Mouse (Mus musculus) forebrain, embryonic 13.5 days (tissue): ENCODE measurements at regions not wholly inside any gene's neighbourhood (a gene's known extent, or its start where the extent isn't known, plus 50 kb on each side); places are given as distances from the start of the nearest gene placed in this dataset.

Source experiments
- ATAC-seq: fragments of 200-750 bp; cut with Nextera tagmentation; 2 replicates; pipeline ENCODE4 v1.8.0; 2017
- H3K27ac ChIP-seq: fragments of 300-500 bp; sonication (generic); 2 replicates; pipeline ENCODE4 v1.5.1; 2015; ENCODE audit warnings: inconsistent platforms, mild to moderate bottlenecking, moderate library complexity
- H3K27me3 ChIP-seq: fragments of 300-500 bp; sonication (generic); 2 replicates; pipeline ENCODE4 v1.6.1; 2015; ENCODE audit warnings: mild to moderate bottlenecking, inconsistent platforms
- H3K36me3 ChIP-seq: fragments of 300-500 bp; sonication (generic); 2 replicates; pipeline ENCODE4 v1.6.1; 2015; ENCODE audit warnings: mild to moderate bottlenecking, inconsistent platforms; ENCODE audit not compliant: poor library complexity, severe bottlenecking
- H3K4me1 ChIP-seq: fragments of 300-500 bp; sonication (generic); 2 replicates; pipeline ENCODE4 v1.6.1; 2015; ENCODE audit warnings: inconsistent platforms
- H3K4me2 ChIP-seq: fragments of 300-500 bp; sonication (generic); 2 replicates; pipeline ENCODE4 v1.6.1; 2015; ENCODE audit warnings: inconsistent platforms, mild to moderate bottlenecking, moderate library complexity
- H3K4me3 ChIP-seq: fragments of 300-500 bp; sonication (generic); 2 replicates; pipeline ENCODE4 v1.5.1; 2015; ENCODE audit warnings: mild to moderate bottlenecking, inconsistent platforms
- H3K9ac ChIP-seq: fragments of 300-500 bp; sonication (generic); 2 replicates; pipeline ENCODE4 v1.6.1; 2015; ENCODE audit warnings: mild to moderate bottlenecking, inconsistent platforms
- H3K9me3 ChIP-seq: fragments of 300-500 bp; sonication (generic); replicated peaks from 2 replicates; pipeline ENCODE4 v1.6.1; 2016; ENCODE audit warnings: inconsistent platforms
- WGBS: fragments of 180-500 bp; shearing (Covaris S2); methylation state at CpG from one replicate; pipeline ENCODE4 v1.1.7; 2015; 5-methylcytosine and 5-hydroxymethylcytosine counted together

DNA sequence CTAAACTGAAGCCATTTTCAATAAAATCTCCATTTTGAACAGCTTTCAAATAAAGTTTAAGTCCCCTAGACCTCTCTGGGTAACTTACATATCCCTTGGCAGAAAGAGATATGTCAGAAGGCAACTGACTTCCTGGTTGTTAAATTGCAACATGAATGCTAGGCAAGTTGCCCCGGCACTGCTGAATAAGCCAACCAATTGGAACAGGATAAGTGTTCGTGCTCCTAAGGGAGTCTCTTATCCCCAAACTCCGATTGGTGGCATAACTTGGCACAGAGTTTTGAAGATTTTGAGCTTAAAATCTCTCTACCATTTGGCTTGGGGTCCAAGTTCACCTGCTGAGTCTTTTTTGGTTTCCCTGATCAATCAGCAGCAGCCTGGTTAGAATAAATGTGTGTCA lies 147.4 kb downstream of the Plxna1 start:
- H3K4me3 ChIP-seq = no peak overlapping the region
- H3K27ac ChIP-seq = no peak overlapping the region
- no peaks in the 10 kb centered on the region for H3K27me3 ChIP-seq
- H3K36me3 ChIP-seq = no peaks in the 10 kb centered on the region
- peaks cover 4% of the 10 kb centered on the region; the same call in 1 of the 2 replicates for H3K4me1 ChIP-seq
- no peak overlapping the region for H3K9ac ChIP-seq
- ATAC-seq = no peak
- no peak overlapping the region for H3K4me2 ChIP-seq
- H3K9me3 ChIP-seq = no peaks in the 10 kb centered on the region
- 68% methylated on average over 3 of the region's 3 CpGs for WGBS

DNA sequence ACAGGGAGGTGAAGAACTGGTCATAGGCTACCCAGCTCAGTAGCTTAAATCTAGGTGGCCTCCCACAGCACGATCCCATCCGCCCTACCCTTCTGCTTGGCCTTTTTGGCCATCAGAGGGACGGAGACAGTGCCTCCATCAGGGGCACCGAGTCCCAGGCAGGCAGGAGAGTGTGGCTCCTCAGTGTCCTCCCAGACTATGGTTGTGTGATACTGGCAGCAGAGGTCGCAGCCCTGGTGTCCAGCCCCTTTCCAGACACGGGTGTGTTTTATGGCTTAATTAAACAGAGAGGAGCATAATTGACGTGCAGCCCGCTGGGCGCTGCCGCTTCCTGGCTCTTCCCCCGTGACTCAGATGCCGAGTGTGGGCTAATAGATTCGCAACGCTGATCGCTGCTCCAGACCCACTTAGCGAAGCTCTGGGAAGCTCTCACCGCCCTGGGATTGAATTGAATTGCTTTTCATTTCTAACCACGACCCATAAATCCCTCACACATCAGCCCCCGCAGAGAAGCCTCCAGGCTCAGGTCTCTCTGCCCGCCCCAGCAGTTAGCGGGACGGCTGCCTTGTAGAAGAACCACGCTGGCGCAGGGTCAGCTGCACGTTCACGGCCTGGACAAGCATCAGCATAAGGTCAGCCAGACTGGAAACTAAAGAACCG lies 126.9 kb downstream of the Plxna1 start:
- H3K27ac ChIP-seq = peak overlapping the region; percentile 49
- ATAC-seq = peak; percentile 39; the same call in 1 of the 2 replicates
- WGBS = 13% methylated on average over 27 of the region's 27 CpGs
- H3K9ac ChIP-seq = peak overlapping the region; percentile 23; the same call in 1 of the 2 replicates
- peak overlapping the region; percentile 12 for H3K4me3 ChIP-seq
- H3K4me1 ChIP-seq = peaks cover 46% of the 10 kb centered on the region
- H3K4me2 ChIP-seq = peak overlapping the region; percentile 53
- no peaks in the 10 kb centered on the region for H3K36me3 ChIP-seq
- no peaks in the 10 kb centered on the region for H3K27me3 ChIP-seq
- no peaks in the 10 kb centered on the region; the same call in 1 of the 2 replicates for H3K9me3 ChIP-seq

DNA sequence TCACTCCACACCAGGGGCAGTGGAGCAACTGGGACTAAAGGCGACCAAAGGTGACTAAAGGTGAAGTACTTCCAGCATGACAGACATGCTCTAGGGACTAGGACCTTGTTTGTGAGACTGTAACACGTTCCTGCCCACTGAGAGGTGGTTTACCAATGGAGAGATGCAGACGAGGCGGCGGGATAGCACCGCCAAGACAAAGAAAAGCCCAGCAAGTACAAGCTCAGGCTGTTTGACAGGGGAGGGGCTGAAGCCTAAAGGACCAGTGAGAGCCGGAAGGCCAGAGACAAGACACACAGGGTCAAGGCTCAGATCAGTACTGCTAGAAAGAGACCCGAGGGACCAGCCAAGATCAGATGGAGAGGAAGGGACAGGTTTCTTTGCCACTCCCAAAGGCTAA lies 126.2 kb downstream of the Plxna1 start:
- H3K4me1 ChIP-seq = peaks cover 46% of the 10 kb centered on the region
- H3K4me2 ChIP-seq = peak overlapping the region; percentile 53; the same call in 1 of the 2 replicates
- H3K9ac ChIP-seq = no peak overlapping the region
- H3K27me3 ChIP-seq = no peaks in the 10 kb centered on the region
- H3K4me3 ChIP-seq = no peak overlapping the region
- H3K9me3 ChIP-seq = no peaks in the 10 kb centered on the region
- 14% methylated on average over 8 of the region's 8 CpGs for WGBS
- no peaks in the 10 kb centered on the region for H3K36me3 ChIP-seq
- peak overlapping the region; percentile 49 for H3K27ac ChIP-seq
- no peak for ATAC-seq

DNA sequence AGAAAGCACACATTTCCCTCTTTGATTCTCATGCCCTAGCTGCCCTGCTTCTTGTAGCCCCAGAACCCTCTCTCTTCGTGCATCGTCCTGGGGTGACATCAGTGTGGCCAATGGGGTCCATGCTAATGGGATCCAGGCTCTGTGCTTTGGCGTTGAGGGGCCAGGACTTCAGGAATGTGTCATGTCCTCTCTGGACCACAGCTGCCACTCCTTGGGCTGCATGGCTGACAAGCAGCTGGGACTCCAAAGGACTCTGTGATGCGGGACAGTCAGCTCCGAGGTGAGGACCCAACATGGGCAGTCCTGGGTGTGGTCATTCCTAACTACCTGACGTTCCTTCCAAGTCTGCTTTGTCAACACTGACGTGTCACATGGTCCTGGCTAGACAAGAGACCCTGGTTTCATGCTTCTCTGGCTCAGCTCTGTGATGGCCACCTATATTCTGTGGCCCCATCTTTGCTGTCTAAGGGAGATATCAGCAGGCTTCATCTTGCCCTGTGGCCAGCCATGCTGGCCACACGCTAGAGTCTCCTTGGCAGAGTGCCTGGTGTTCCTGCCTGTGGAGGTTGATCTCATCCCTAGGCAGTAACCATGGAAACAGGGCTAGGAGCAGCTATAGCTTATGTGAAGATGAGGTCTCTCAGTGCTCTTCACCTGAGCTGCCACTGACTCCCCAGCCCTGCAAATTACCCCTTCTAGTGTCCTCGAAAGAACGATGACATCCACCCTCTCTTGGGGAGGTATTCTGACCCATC lies 125.4 kb downstream of the Plxna1 start:
- peak; percentile 50; the same call in 1 of the 2 replicates for ATAC-seq
- no peak overlapping the region for H3K9ac ChIP-seq

DNA sequence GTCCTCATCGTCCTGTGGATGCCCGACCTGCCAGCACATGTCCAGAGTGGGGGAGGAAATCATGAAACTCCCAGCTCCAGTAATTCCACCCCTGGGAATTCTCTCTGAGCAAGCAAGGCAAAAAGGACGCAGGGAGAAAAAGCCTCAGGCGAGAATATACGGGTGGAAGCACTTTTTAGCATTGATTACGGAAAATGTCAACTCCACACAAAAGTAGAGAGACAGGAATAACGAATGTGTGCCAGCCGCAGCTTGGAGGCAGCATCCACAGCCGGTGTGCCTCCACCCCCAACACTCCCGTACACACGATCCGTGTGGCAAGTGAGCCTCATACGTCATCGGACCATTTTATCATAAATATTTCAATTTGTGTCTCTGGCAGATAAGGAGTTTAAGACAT lies 123.5 kb downstream of the Plxna1 start:
- H3K27ac ChIP-seq = no peak overlapping the region
- no peaks in the 10 kb centered on the region for H3K27me3 ChIP-seq
- no peak overlapping the region for H3K4me3 ChIP-seq
- H3K9me3 ChIP-seq = no peaks in the 10 kb centered on the region
- no peak overlapping the region for H3K9ac ChIP-seq
- no peak overlapping the region for H3K4me2 ChIP-seq
- H3K36me3 ChIP-seq = no peaks in the 10 kb centered on the region
- 58% methylated on average over 14 of the region's 14 CpGs for WGBS
- ATAC-seq = no peak
- peaks cover 56% of the 10 kb centered on the region for H3K4me1 ChIP-seq

More for the DNA sequence above, 125.4 kb downstream of the Plxna1 start:
- H3K9me3 ChIP-seq = no peaks in the 10 kb centered on the region
- no peaks in the 10 kb centered on the region for H3K36me3 ChIP-seq
- H3K4me1 ChIP-seq = peaks cover 47% of the 10 kb centered on the region
- WGBS = 79% methylated on average over 10 of the region's 10 CpGs
- no peaks in the 10 kb centered on the region for H3K27me3 ChIP-seq
- H3K4me3 ChIP-seq = no peak overlapping the region
- no peak overlapping the region for H3K4me2 ChIP-seq
- peak overlapping the region; percentile 49; the same call in 1 of the 2 replicates for H3K27ac ChIP-seq

DNA sequence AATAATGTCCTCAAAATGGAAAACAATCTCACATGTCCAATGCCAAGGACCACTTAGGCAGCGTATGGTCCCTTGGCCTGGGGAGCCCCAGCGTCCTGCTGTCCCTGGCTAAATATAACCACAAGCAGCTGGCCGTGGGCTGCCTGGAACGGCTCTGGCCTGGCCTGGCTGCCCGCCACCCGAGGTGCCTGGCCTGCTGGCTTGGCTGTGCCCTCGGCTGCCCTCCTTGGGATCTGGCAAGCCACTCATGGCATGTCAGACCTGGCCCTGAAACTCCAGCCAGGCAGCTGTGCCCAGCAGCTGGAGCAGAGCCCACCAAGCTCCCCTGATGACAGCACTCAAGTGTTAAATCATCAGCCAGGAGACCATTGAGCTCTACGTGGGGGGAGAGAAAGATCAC lies 122.9 kb downstream of the Plxna1 start:
- WGBS = 62% methylated on average over 8 of the region's 8 CpGs
- Histone ChIP-seq H3K36me3 (no peaks in the 10 kb centered on the region), H3K4me3 (no peak overlapping the region), H3K9me3 (no peaks in the 10 kb centered on the region), H3K27me3 (no peaks in the 10 kb centered on the region), H3K9ac (no peak overlapping the region), H3K4me2 (no peak overlapping the region), H3K27ac (no peak overlapping the region), H3K4me1 (peaks cover 56% of the 10 kb centered on the region)
- no peak for ATAC-seq

DNA sequence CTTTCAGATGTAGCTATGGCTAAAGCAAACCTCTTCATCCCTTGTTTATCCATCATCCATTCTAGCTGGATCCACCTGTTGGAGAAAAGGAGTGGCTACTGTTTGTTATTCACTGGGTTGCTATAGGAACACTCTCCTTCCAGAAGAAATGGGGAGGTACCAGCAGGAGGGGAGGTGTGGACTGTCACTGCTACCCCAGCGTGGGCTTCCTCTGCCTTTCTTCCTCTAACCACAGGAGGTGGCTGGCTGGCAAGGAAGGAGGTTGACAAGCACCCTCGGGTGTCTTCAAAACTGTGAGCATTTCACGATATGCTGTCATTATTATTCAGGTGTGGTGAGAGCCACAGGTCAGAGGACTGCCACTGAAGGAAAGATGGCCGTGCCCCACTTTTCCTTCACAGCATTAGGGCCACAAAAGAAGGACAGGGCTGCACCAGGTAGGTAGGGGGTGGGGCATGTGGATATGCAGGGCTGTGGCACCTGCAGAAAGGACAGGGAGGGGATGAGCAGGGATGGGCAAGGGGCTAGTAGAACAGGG lies 122.2 kb downstream of the Plxna1 start:
- no peaks in the 10 kb centered on the region for H3K27me3 ChIP-seq
- 31% methylated on average over 4 of the region's 4 CpGs for WGBS
- no peak overlapping the region for H3K4me3 ChIP-seq
- H3K4me2 ChIP-seq = no peak overlapping the region
- peaks cover 55% of the 10 kb centered on the region for H3K4me1 ChIP-seq
- no peaks in the 10 kb centered on the region for H3K9me3 ChIP-seq
- no peak overlapping the region for H3K27ac ChIP-seq
- no peaks in the 10 kb centered on the region for H3K36me3 ChIP-seq
- ATAC-seq = no peak
- no peak overlapping the region for H3K9ac ChIP-seq

DNA sequence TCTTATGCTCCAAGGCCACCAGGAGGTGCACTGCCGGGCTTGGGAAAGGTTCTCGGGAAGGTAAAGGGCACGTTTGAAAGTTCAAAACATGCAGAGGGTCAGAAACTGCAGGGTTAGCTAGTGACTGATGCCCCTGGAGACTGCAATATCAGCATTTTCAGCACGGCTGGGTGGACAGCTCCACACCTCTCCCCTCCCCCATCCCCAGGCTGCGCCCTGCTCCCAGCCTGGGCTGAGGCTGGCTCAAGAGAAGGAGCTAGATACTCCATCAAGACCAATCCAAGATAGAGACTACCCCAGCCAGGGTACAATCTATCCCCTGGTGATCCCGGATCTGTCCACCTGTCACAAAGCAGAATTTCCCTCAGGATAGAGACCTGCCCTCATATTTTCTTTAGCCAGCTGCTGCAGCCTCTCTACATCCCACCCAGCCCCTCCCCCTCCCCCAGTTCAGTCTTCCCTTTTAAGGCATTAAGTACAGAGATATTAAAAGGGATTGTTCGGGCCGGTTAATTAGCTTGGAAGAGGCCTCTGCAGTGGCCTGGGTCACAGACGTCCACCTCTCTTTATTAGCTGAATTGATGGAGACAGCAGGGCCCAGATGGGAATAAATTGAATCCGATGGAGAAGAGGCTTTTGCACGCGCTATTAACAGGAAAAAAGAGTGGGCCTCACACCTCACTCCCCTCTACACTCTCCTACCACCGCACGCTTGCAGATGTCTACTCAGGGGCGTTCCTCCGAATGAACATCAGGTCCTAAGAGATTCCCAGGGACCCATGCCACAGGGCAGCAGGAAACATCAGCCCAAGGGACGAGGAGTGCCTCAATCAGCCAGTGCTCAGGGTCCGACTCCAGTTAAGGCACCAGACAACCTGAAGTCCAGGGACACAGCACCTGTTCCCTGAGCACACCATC lies 119.8 kb downstream of the Plxna1 start:
- Histone ChIP-seq H3K36me3 (no peaks in the 10 kb centered on the region), H3K4me3 (no peak overlapping the region), H3K4me2 (no peak overlapping the region), H3K4me1 (peaks cover 31% of the 10 kb centered on the region), H3K27ac (peak overlapping the region; percentile 25; the same call in 1 of the 2 replicates), H3K9me3 (no peaks in the 10 kb centered on the region), H3K9ac (no peak overlapping the region), H3K27me3 (no peaks in the 10 kb centered on the region)
- WGBS = 15% methylated on average over 18 of the region's 18 CpGs
- peak; percentile 34; the same call in 1 of the 2 replicates for ATAC-seq

DNA sequence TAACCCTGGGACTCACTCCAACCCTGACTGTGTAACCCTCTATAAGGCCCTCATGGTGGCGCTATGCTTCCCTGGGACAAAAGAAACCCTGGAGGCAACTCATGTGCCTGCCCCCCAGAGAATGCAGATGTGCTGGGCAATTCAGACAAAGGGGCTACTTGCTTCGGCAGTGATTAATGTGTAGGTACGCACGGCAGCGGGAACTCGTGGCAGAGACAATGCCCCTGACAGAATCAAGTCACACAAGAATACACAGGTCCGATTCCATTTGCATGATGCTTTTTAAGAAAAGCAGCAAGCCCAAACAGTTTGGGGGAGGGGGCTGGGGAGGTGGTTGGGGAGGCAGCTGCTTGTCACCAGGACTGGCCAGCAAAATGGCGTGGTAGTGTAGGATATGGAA lies 116.9 kb downstream of the Plxna1 start:
- Histone ChIP-seq H3K27ac (no peak overlapping the region), H3K9ac (no peak overlapping the region), H3K9me3 (no peaks in the 10 kb centered on the region), H3K4me2 (no peak overlapping the region), H3K4me3 (no peak overlapping the region), H3K4me1 (peaks cover 11% of the 10 kb centered on the region), H3K27me3 (no peaks in the 10 kb centered on the region), H3K36me3 (no peaks in the 10 kb centered on the region)
- no peak for ATAC-seq
- WGBS = 39% methylated on average over 8 of the region's 8 CpGs

DNA sequence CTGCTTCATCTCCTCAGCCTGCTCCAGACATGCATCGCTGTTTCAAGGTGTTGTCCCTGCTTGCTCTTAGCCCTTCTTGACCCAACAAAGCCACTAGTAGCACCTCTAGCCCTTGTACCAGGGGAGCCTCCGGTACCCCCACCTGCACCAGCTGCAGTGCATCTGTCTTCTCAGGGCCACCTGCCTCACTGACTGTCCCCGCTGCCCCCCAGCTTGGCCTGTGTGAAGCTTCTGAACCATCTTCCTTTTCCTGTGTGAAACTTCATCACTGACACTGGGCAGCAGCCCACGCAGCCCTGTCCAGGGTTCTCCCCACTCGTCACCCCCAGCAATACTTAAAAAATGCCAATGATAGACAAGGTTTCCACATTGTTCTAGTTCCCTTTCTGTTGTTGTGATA lies 116.2 kb downstream of the Plxna1 start:
- Histone ChIP-seq H3K27me3 (no peaks in the 10 kb centered on the region), H3K27ac (no peak overlapping the region), H3K36me3 (no peaks in the 10 kb centered on the region), H3K4me2 (no peak overlapping the region), H3K4me3 (no peak overlapping the region), H3K4me1 (peaks cover 11% of the 10 kb centered on the region), H3K9me3 (no peaks in the 10 kb centered on the region), H3K9ac (no peak overlapping the region)
- no peak for ATAC-seq
- 94% methylated on average over 5 of the region's 5 CpGs for WGBS

DNA sequence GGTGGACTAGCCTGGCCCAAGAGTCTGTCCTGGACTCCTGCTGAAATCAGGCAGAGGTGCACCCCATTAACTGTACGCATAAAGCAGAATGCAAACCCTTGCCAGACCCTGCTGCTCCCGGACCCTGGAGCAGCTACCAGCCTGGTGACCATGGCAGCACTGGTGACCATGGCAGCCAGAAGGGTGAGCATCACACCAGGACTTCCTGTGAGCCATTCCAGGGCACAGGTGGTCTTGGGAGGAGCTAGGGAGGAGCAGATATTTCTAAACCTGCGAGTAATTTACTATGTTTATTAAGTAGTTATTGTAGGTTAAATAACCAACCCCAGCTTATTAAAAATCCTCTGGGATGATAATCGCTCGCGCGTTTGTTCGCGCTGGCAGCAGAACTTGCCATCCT lies 113.8 kb downstream of the Plxna1 start:
- Histone ChIP-seq H3K4me1 (no peaks in the 10 kb centered on the region), H3K4me2 (no peak overlapping the region), H3K27me3 (no peaks in the 10 kb centered on the region), H3K27ac (no peak overlapping the region), H3K9ac (no peak overlapping the region), H3K36me3 (no peaks in the 10 kb centered on the region), H3K9me3 (no peaks in the 10 kb centered on the region), H3K4me3 (no peak overlapping the region)
- 79% methylated on average over 9 of the region's 9 CpGs for WGBS
- no peak for ATAC-seq
